Comparison of ENCODE assay signal across 25 mouse cellular contexts in the genomic region with DNA sequence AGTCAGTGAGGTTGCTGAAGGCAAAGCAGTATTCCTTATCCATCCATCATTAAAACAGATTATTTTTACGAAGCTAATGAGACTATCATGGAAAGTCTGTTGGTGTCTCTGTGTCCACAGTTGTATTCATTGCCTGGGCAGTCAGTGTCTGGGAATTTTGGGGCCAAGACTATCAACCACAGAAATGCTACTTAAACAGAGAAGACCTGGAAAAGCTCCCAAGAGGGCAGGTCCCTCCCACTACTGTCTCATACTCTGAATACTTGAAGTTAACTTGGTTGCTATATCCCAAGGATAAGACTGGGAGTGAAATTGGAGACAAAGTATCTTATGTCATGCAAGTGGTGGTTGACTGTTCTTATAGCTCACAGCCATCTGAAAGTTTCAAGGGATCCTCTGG.
"Had no signal": no experiment of that assay in that cellular context is flagged by ENCODE, and none has a peak within 500 bp of the region (broad histone marks: within the 10 kb centered on the region; RNA-seq: fewer than 3 reads in every experiment).

No protein-coding gene starts in this region.

- H3K4me2 ChIP-seq: heart, embryonic 12.5 days; hindbrain, embryonic 12.5 days; hindbrain, embryonic 14.5 days; intestine, embryonic 15.5 days; limb, embryonic 13.5 days; limb, embryonic 15.5 days; liver, embryonic 12.5 days had no signal

- H3K27ac ChIP-seq: gastrocnemius, adult 2 months; heart, embryonic 10.5 days; hindbrain, embryonic 10.5 days; hindbrain, embryonic 12.5 days; hindbrain, embryonic 14.5 days; intestine, embryonic 15.5 days; limb, embryonic 13.5 days; limb, embryonic 15.5 days; liver, embryonic 12.5 days had no signal

- H3K4me3 ChIP-seq: gastrocnemius, adult 2 months; heart, embryonic 10.5 days; heart, embryonic 12.5 days; hindbrain, embryonic 10.5 days; hindbrain, embryonic 12.5 days; intestine, embryonic 15.5 days; limb, embryonic 13.5 days; limb, embryonic 15.5 days; liver, embryonic 12.5 days had no signal

- DNase-seq: gastrocnemius, adult 2 months; gastrocnemius, postnatal 10 days; gastrocnemius, postnatal 25 days; heart, adult 18-20 months; heart, postnatal 10 days; heart, postnatal 4 days; kidney, adult 18-20 months; kidney, adult 8-10 months; kidney, postnatal 10 days; kidney, postnatal 36 days; layer of hippocampus, adult 9-11 months; layer of hippocampus, postnatal 36 days; left cerebral cortex, postnatal 4 days had no signal

- ATAC-seq: hindbrain, embryonic 16.5 days; inflammation-experienced regulatory T-cells, adult 6 months; intestine, embryonic 15.5 days; intestine, postnatal 0 days; liver, embryonic 12.5 days had no signal

- H3K27me3 ChIP-seq: heart, embryonic 12.5 days; hindbrain, embryonic 12.5 days; intestine, embryonic 15.5 days; limb, embryonic 13.5 days; limb, embryonic 15.5 days; liver, embryonic 12.5 days had no signal
